Mouse (Mus musculus): ENCODE data around the gene Faim2.

GRCm38 (mm10) chr15:99475814-99476213 is 52.2 kb downstream of the Faim2 start:
- no peak for TF ChIP-seq CTCF (IDR thresholded peaks at IDR 0.05)
- TF ChIP-seq POLR2A (IDR thresholded peaks at IDR 0.05; ENCODE audit: insufficient read depth, low read depth, low read length): no peak
- no peak for TF ChIP-seq EP300 (IDR thresholded peaks at IDR 0.05; ENCODE audit: insufficient read depth, low read depth, low read length)
